Mouse (Mus musculus): Measurements from ENCODE around the gene Il19. TPM values are rescaled to one million over a fixed set of nuclear protein-coding genes. Genes with fewer than 3 reads are reported as not detected.

Il19 gene
- polyA plus RNA-seq, 1 experiment from 2014 or later, result not detected

GRCm38 (mm10) chr1:130887354-130887753 lies 52.6 kb downstream of the Il19 start, which contains the start of gene Il24:
TSS of gene Il24 (minus strand) at chr1:130887454.
- no peaks in the 10 kb centered on the region for H3K36me3 ChIP-seq (ENCODE audit: control insufficient read depth, insufficient read depth)
- no peaks in the 10 kb centered on the region for H3K9me3 ChIP-seq (ENCODE audit: control insufficient read depth, low read length)
- no peak within 1 kb of the TSS for H3K9ac ChIP-seq (replicated peaks; ENCODE audit: low read depth, low read length)
- no peaks in the 10 kb centered on the region for H3K4me1 ChIP-seq (replicated peaks; ENCODE audit: control insufficient read depth, insufficient read depth, low read length)
- H3K4me3 ChIP-seq (replicated peaks; ENCODE audit: low read length), result no peak within 1 kb of the TSS
- H3K27me3 ChIP-seq (replicated peaks; ENCODE audit: control insufficient read depth, insufficient read depth, low read length), result no peaks in the 10 kb centered on the region
- H3K27ac ChIP-seq (ENCODE audit: low read length), result no peak within 1 kb of the TSS
- ATAC-seq, result no peak
- no peak within 1 kb of the TSS for H3K4me2 ChIP-seq (ENCODE audit: low read length)

DNA sequence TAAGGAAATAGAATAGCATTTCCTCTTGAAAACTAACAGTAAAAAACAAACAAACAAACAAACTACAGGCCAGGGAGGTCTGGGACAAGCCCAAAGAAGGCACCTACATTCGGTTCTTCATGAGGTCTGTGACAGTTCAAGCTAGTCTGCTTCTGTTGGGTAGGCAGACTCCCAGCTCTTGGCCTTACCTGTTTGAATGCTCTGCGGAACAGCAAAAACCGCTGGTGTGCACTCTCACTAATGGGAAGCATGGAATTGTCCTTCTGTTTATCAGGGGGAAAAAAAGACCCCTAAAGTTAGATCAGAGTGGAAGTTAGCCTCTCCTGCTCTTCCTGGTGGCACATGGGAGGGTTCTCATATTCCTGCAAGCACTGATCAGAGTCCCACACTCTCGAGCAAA lies 56.8 kb downstream of the Il19 start:
- no peak for ATAC-seq
- H3K27ac ChIP-seq (ENCODE audit: low read length), result no peak overlapping the region
- no peaks in the 10 kb centered on the region for H3K9me3 ChIP-seq (ENCODE audit: control insufficient read depth, low read length)
- no peak overlapping the region for H3K4me2 ChIP-seq (ENCODE audit: low read length)
- no peaks in the 10 kb centered on the region for H3K4me1 ChIP-seq (replicated peaks; ENCODE audit: control insufficient read depth, insufficient read depth, low read length)
- WGBS, result 88% methylated on average over 4 of the region's 4 CpGs
- no peaks in the 10 kb centered on the region for H3K27me3 ChIP-seq (replicated peaks; ENCODE audit: control insufficient read depth, insufficient read depth, low read length)
- no peak overlapping the region for H3K4me3 ChIP-seq (replicated peaks; ENCODE audit: low read length)
- no peaks in the 10 kb centered on the region for H3K36me3 ChIP-seq (ENCODE audit: control insufficient read depth, insufficient read depth)
- H3K9ac ChIP-seq (replicated peaks; ENCODE audit: low read depth, low read length), result no peak overlapping the region

Other genes starting within 250 kb of the Il19 start
- gene Gm29427, start 224.3 kb downstream of the Il19 start, polyA plus RNA-seq (2015; fragmentation: Nextera tagmentation; extraction: Ambion mirVana), result 0.27 TPM in 1 of 2 replicates, not detected in the other
- 18.1 and 18.7 TPM in 2 replicates for gene Yod1, start 222.8 kb downstream of the Il19 start, polyA plus RNA-seq (2015; fragmentation: Nextera tagmentation; extraction: Ambion mirVana)
- 27.8 and 28.2 TPM in 2 replicates for gene Pfkfb2, start 210.9 kb downstream of the Il19 start, polyA plus RNA-seq (2015; fragmentation: Nextera tagmentation; extraction: Ambion mirVana)
- gene AA986860, start 208.1 kb downstream of the Il19 start, polyA plus RNA-seq (2015; fragmentation: Nextera tagmentation; extraction: Ambion mirVana), result 0.47 and 0.67 TPM in 2 replicates
- gene Fcamr, start 139.2 kb downstream of the Il19 start, polyA plus RNA-seq (2015; fragmentation: Nextera tagmentation; extraction: Ambion mirVana), result not detected in 2 replicates
- gene Pigr, start 113.4 kb downstream of the Il19 start, polyA plus RNA-seq (2015; fragmentation: Nextera tagmentation; extraction: Ambion mirVana), result not detected in 2 replicates
- gene Fcmr, start 74.4 kb downstream of the Il19 start, polyA plus RNA-seq (2015; fragmentation: Nextera tagmentation; extraction: Ambion mirVana), result not detected in 2 replicates
- gene Il24, start 52.7 kb downstream of the Il19 start, polyA plus RNA-seq (2015; fragmentation: Nextera tagmentation; extraction: Ambion mirVana), result not detected in 2 replicates
- not detected in 2 replicates for gene Il20, start 28.7 kb downstream of the Il19 start, polyA plus RNA-seq (2015; fragmentation: Nextera tagmentation; extraction: Ambion mirVana)
- 0.16 TPM in 1 of 2 replicates, not detected in the other for gene Il10, start 79.7 kb upstream of the Il19 start, polyA plus RNA-seq (2015; fragmentation: Nextera tagmentation; extraction: Ambion mirVana)
- gene Mapkapk2, start 157.7 kb upstream of the Il19 start, polyA plus RNA-seq (2015; fragmentation: Nextera tagmentation; extraction: Ambion mirVana), result 19.9 and 23.0 TPM in 2 replicates
- gene Dyrk3, start 198.2 kb upstream of the Il19 start, polyA plus RNA-seq (2015; fragmentation: Nextera tagmentation; extraction: Ambion mirVana), result 19.5 and 20.7 TPM in 2 replicates
- gene Eif2d, start 213.1 kb upstream of the Il19 start, polyA plus RNA-seq (2015; fragmentation: Nextera tagmentation; extraction: Ambion mirVana), result 64.1 and 64.4 TPM in 2 replicates